Mouse (Mus musculus) heart, postnatal 10 days (tissue): ENCODE results near the gene Ankdd1b. TPM values are rescaled to one million over a fixed set of nuclear protein-coding genes. Genes with fewer than 3 reads are reported as not detected.

Experiments used
- DNase-seq, 2 experiments: peaks; one replicate each; pipeline ENCODE4 v3.0.0; 2021
- intact Hi-C: fragments of 180-260 bp; cut with DNase I; formaldehyde crosslinking; loops from one replicate; pipeline ENCODE4 v1.15.1; 2025
- total RNA-seq, 2 experiments: library from RNA; stranded (reverse); gene quantifications; 2 replicates each; pipeline ENCODE4 v1.2.3; 2021

Ankdd1b gene
- total RNA-seq, 2 experiments from 2014 or later = 0.41 to 0.97 TPM

- no peak for DNase-seq
- intact Hi-C loops = no loop called here
Measured at GRCm38 (mm10) chr13:96417261-96417813, 53.7 kb downstream of the Ankdd1b start.

GRCm38 (mm10) chr13:96416380-96416779 is 54.6 kb downstream of the Ankdd1b start:
- DNase-seq = no peak
- intact Hi-C loops = no loop called here

DNA sequence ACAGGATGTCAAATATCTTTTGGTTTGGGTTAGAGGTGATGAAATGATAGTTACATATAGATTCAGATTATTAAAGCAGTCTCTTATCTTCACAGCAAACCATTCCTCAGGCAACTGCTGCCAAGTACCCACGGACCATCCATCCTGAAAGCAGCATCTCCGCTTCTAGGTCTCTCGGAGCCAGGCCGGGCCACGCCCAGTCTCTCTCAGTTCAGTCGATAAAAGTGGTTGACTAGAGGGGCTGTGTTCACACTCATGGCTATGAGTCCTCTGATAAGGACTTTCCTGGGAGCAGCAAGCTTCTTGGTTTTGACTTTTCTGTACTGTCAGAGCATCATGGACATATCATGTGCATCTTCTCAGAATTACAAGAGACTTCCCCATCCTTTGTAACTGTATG is 56.6 kb downstream of the Ankdd1b start:
- DNase-seq = no peak
- intact Hi-C loops = no loop called here

- no peak for DNase-seq
- intact Hi-C loops = no loop called here
Measured at GRCm38 (mm10) chr13:96408786-96409185, 62.2 kb downstream of the Ankdd1b start.

DNA sequence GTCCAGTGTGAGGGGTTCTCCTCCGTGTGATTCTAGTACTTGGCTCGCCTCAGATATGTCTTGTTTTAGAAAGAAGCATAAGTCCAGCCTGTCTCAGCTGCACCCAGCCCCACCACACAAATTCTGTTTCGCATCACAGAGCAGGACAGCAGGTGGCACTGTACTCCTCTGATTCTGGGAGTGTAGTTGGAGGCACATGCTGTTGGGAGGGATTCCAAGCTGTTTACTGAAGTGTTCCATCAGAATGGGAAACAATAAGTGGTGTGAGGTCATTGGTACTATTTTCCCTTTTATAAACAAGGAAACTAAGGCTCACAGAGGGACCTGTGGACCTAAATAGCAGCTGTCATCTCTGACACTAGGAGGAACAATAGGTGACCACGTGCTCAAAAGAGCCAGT is 64.0 kb downstream of the Ankdd1b start:
- peak; percentile 56 to 65 for DNase-seq

DNA sequence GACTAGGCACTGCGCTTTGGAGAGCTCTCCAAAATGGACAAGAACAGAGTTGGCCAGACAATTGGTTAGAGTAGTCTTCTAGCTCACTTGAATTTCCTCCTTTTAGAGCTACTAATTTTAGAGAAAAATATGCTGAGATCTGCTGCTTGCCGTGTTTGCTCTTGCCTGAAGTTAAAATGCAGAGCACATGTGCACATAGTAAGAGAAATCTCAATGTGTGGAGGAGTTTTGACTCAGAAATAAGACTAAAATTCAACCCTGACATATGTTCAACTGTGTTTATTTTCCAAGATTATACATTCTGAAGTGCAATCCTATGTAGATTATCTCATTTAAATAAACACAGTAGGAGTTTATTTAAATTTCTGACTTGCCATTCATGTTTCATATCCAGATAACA is 65.5 kb downstream of the Ankdd1b start:
- no peak for DNase-seq
- intact Hi-C loops = no loop called here

More for the DNA sequence above, 64.0 kb downstream of the Ankdd1b start:
- intact Hi-C loops = no loop called here

- intact Hi-C loops = no loop called here
Measured at GRCm38 (mm10) chr13:96401251-96401650, 69.7 kb downstream of the Ankdd1b start.

GRCm38 (mm10) chr13:96389301-96389700 is 81.7 kb downstream of the Ankdd1b start:
- no peak for DNase-seq
- intact Hi-C loops = no loop called here

More at GRCm38 (mm10) chr13:96401251-96401650, 69.7 kb downstream of the Ankdd1b start:
- DNase-seq = no peak

GRCm38 (mm10) chr13:96388042-96388888 is 82.7 kb downstream of the Ankdd1b start, which contains the start of gene Poc5:
Gene Poc5 (plus strand): TSS chr13:96388294.
- DNase-seq = peak; percentile 100
- intact Hi-C loops = no loop called here

DNA sequence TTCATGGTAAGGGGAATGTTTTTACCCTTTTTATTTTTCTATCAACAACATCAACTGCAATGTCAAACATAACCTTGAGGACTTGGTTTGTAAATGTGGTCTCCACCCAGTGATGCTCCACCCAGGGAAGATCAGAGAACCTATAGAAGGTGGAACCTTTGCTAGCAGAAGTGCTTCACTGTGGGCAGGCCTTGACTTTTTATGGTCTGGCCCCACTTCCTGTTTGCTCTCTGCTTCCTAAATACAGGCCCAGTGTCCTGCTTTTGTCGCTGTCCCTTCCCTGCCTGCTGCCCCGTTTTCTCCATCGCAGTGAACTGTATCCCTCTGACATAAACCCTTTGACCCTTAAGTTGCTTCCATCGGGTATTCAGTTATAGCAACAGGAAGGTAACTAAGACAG is 93.1 kb downstream of the Ankdd1b start:
- intact Hi-C loops = no loop called here
- no peak for DNase-seq

DNA sequence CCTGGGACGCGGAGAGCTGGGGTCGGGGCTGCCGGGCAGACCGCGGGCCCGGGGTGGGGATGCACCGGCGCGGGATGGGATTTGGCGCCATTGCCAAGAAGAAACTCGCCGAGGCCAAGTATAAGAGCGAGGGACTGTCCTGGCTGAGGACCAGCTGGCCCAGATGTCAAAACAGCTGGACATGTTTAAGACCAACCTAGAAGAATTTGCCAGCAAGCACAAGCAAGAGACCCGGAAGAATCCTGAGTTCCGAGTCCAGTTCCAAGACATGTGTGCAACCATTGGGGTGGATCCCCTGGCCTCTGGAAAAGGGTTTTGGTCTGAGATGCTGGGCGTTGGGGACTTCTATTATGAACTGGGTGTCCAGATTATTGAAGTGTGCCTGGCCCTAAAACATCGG is 94.1 kb downstream of the Ankdd1b start:
- intact Hi-C loops = no loop called here
- DNase-seq = peak; percentile 37 to 49

DNA sequence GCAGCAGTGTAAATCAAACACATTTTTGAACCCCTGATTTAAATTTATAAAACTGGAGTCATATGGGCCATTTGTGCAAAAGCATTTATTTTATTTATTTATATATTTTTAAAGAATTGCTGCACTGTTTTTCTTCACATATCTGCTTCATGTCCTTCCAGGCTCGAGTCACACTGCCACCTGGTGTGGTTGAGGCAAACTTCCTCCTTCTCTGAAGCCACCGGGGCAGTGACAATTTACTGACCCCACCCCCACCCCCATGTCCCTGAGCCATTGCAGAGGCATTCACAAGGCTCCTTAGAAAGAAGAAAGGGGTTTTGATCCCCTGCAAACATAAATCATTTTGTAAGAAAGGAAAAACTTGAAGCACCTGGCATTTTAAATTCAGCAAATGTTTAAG is 95.5 kb downstream of the Ankdd1b start:
- intact Hi-C loops = loop anchor here (1.0 kb wide), 1 partner anchor 344 kb away; no protein-coding TSS in a partner anchor
- peak; percentile 15 to 35 for DNase-seq

Other genes starting within 250 kb of the Ankdd1b start
- 10 to 100 TPM; 13.1 to 15.0 TPM for gene Poc5, start 82.9 kb downstream of the Ankdd1b start, total RNA-seq
- not detected for gene Gm17622, start 19.5 kb upstream of the Ankdd1b start, total RNA-seq
- 1 to 10 TPM; 5.8 to 8.1 TPM for gene Polk, start 71.4 kb upstream of the Ankdd1b start, total RNA-seq
- gene Col4a3bp, start 71.4 kb upstream of the Ankdd1b start, total RNA-seq = 10 to 100 TPM; 39.4 to 42.0 TPM
- gene Hmgcr, start 199.7 kb upstream of the Ankdd1b start, total RNA-seq = 10 to 100 TPM; 16.8 to 22.6 TPM